Mouse (Mus musculus): ENCODE measurements around the gene Fanci. TPM values are rescaled to one million over a fixed set of nuclear protein-coding genes. Genes with fewer than 3 reads are reported as not detected.

The Fanci gene
- polyA plus RNA-seq, 1 experiment from 2014 or later, result 10.6 TPM

DNA sequence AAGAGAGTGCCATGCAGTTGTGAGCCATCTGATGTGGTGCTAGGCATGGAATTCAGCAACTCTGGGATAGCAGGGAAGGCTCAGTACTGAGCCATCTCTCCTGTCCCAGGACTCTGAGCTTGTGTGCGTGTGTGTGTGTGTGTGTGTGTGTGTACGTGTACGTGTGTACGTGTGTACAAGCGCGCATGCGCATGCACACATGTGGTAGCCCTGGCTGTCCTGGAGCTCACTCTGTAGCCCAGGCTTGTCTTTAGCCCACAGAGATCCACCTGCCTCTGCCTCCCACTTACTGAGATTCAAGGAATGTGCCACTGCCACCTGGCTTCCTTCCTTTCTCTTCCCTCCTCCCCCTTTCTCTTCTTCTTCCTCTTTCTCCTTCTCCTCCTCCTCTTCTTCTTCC, 2.2 kb downstream of the Fanci start:
- Histone ChIP-seq H3K9me3 (replicated peaks; ENCODE audit: control insufficient read depth, low read length) (no peaks in the 10 kb centered on the region), H3K4me2 (no peak overlapping the region), H3K4me3 (ENCODE audit: low read depth, low read length) (no peak overlapping the region), H3K9ac (ENCODE audit: low read depth, low read length) (no peak overlapping the region), H3K27me3 (ENCODE audit: control insufficient read depth, insufficient read depth, low read length) (no peaks in the 10 kb centered on the region), H3K4me1 (ENCODE audit: control insufficient read depth, insufficient read depth, low read length) (no peaks in the 10 kb centered on the region), H3K27ac (ENCODE audit: low read depth, low read length) (no peak overlapping the region), H3K36me3 (ENCODE audit: control insufficient read depth, insufficient read depth, low read length) (no peaks in the 10 kb centered on the region)
- no peak for ATAC-seq (replicated peaks; ENCODE audit: insufficient number of reproducible peaks, low FRiP score, low TSS enrichment)
- WGBS (ENCODE audit: insufficient replicate concordance), result 95% methylated on average over 7 of the region's 7 CpGs

DNA sequence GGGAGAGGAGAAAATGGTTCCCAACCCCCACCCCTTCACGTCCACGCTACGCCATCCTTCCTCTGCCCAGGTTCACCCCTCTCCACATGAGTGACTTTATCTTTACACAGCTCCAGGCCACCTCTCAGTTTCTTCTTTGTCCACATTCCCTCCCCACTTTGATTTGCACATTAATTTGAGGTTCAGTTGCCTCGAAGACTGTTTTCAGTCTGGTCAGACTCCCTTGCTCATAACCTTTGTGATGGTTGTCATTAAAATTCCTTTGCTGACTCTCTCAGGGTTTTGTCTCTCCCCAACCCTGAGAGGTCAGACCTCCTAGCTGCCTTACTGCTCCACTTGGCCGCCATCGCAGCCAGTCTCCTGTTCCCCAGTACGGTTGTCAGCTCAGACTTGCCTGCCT, 2.9 kb downstream of the Fanci start:
- Histone ChIP-seq H3K4me1 (ENCODE audit: control insufficient read depth, insufficient read depth, low read length) (no peaks in the 10 kb centered on the region), H3K9ac (ENCODE audit: low read depth, low read length) (no peak overlapping the region), H3K36me3 (ENCODE audit: control insufficient read depth, insufficient read depth, low read length) (no peaks in the 10 kb centered on the region), H3K4me2 (no peak overlapping the region), H3K27ac (ENCODE audit: low read depth, low read length) (no peak overlapping the region), H3K9me3 (replicated peaks; ENCODE audit: control insufficient read depth, low read length) (no peaks in the 10 kb centered on the region), H3K27me3 (ENCODE audit: control insufficient read depth, insufficient read depth, low read length) (no peaks in the 10 kb centered on the region), H3K4me3 (ENCODE audit: low read depth, low read length) (no peak overlapping the region)
- ATAC-seq (replicated peaks; ENCODE audit: insufficient number of reproducible peaks, low FRiP score, low TSS enrichment), result no peak
- 81% methylated on average over 7 of the region's 7 CpGs for WGBS (ENCODE audit: insufficient replicate concordance)

GRCm38 (mm10) chr7:79395186-79395585, 3.5 kb downstream of the Fanci start:
- H3K4me3 ChIP-seq (ENCODE audit: low read depth, low read length), result no peak overlapping the region
- no peak overlapping the region for H3K9ac ChIP-seq (ENCODE audit: low read depth, low read length)
- ATAC-seq (replicated peaks; ENCODE audit: insufficient number of reproducible peaks, low FRiP score, low TSS enrichment), result no peak
- H3K4me1 ChIP-seq (ENCODE audit: control insufficient read depth, insufficient read depth, low read length), result no peaks in the 10 kb centered on the region
- WGBS (ENCODE audit: insufficient replicate concordance), result 75% methylated on average over 7 of the region's 7 CpGs
- H3K4me2 ChIP-seq, result no peak overlapping the region
- H3K9me3 ChIP-seq (replicated peaks; ENCODE audit: control insufficient read depth, low read length), result no peaks in the 10 kb centered on the region
- no peaks in the 10 kb centered on the region for H3K36me3 ChIP-seq (ENCODE audit: control insufficient read depth, insufficient read depth, low read length)
- no peaks in the 10 kb centered on the region for H3K27me3 ChIP-seq (ENCODE audit: control insufficient read depth, insufficient read depth, low read length)
- no peak overlapping the region for H3K27ac ChIP-seq (ENCODE audit: low read depth, low read length)

- no peak overlapping the region for H3K9ac ChIP-seq (ENCODE audit: low read depth, low read length)
- no peaks in the 10 kb centered on the region for H3K27me3 ChIP-seq (ENCODE audit: control insufficient read depth, insufficient read depth, low read length)
- H3K4me2 ChIP-seq, result no peak overlapping the region
- H3K4me3 ChIP-seq (ENCODE audit: low read depth, low read length), result no peak overlapping the region
- no peaks in the 10 kb centered on the region for H3K4me1 ChIP-seq (ENCODE audit: control insufficient read depth, insufficient read depth, low read length)
- 77% methylated on average over 10 of the region's 10 CpGs for WGBS (ENCODE audit: insufficient replicate concordance)
- H3K9me3 ChIP-seq (replicated peaks; ENCODE audit: control insufficient read depth, low read length), result no peaks in the 10 kb centered on the region
- no peak for ATAC-seq (replicated peaks; ENCODE audit: insufficient number of reproducible peaks, low FRiP score, low TSS enrichment)
- H3K36me3 ChIP-seq (ENCODE audit: control insufficient read depth, insufficient read depth, low read length), result no peaks in the 10 kb centered on the region
- H3K27ac ChIP-seq (ENCODE audit: low read depth, low read length), result no peak overlapping the region
Measured at GRCm38 (mm10) chr7:79397446-79397963, 5.8 kb downstream of the Fanci start.

GRCm38 (mm10) chr7:79398426-79398825, 6.7 kb downstream of the Fanci start:
- Histone ChIP-seq H3K27me3 (ENCODE audit: control insufficient read depth, insufficient read depth, low read length) (no peaks in the 10 kb centered on the region), H3K4me2 (no peak overlapping the region), H3K4me3 (ENCODE audit: low read depth, low read length) (no peak overlapping the region), H3K27ac (ENCODE audit: low read depth, low read length) (no peak overlapping the region), H3K36me3 (ENCODE audit: control insufficient read depth, insufficient read depth, low read length) (no peaks in the 10 kb centered on the region), H3K4me1 (ENCODE audit: control insufficient read depth, insufficient read depth, low read length) (no peaks in the 10 kb centered on the region), H3K9me3 (replicated peaks; ENCODE audit: control insufficient read depth, low read length) (no peaks in the 10 kb centered on the region), H3K9ac (ENCODE audit: low read depth, low read length) (no peak overlapping the region)
- WGBS (ENCODE audit: insufficient replicate concordance), result 82% methylated on average over 8 of the region's 8 CpGs
- ATAC-seq (replicated peaks; ENCODE audit: insufficient number of reproducible peaks, low FRiP score, low TSS enrichment), result no peak

GRCm38 (mm10) chr7:79398971-79399370, 7.2 kb downstream of the Fanci start:
- Histone ChIP-seq H3K27me3 (ENCODE audit: control insufficient read depth, insufficient read depth, low read length) (no peaks in the 10 kb centered on the region), H3K9ac (ENCODE audit: low read depth, low read length) (no peak overlapping the region), H3K4me3 (ENCODE audit: low read depth, low read length) (no peak overlapping the region), H3K4me1 (ENCODE audit: control insufficient read depth, insufficient read depth, low read length) (no peaks in the 10 kb centered on the region), H3K36me3 (ENCODE audit: control insufficient read depth, insufficient read depth, low read length) (no peaks in the 10 kb centered on the region), H3K4me2 (no peak overlapping the region), H3K9me3 (replicated peaks; ENCODE audit: control insufficient read depth, low read length) (no peaks in the 10 kb centered on the region), H3K27ac (ENCODE audit: low read depth, low read length) (no peak overlapping the region)
- no peak for ATAC-seq (replicated peaks; ENCODE audit: insufficient number of reproducible peaks, low FRiP score, low TSS enrichment)
- 68% methylated on average over 12 of the region's 12 CpGs for WGBS (ENCODE audit: insufficient replicate concordance)

GRCm38 (mm10) chr7:79400296-79400695, 8.6 kb downstream of the Fanci start:
- H3K27me3 ChIP-seq (ENCODE audit: control insufficient read depth, insufficient read depth, low read length), result no peaks in the 10 kb centered on the region
- 74% methylated on average over 3 of the region's 3 CpGs for WGBS (ENCODE audit: insufficient replicate concordance)
- H3K9ac ChIP-seq (ENCODE audit: low read depth, low read length), result no peak overlapping the region
- H3K4me1 ChIP-seq (ENCODE audit: control insufficient read depth, insufficient read depth, low read length), result no peaks in the 10 kb centered on the region
- ATAC-seq (replicated peaks; ENCODE audit: insufficient number of reproducible peaks, low FRiP score, low TSS enrichment), result no peak
- H3K27ac ChIP-seq (ENCODE audit: low read depth, low read length), result no peak overlapping the region
- H3K9me3 ChIP-seq (replicated peaks; ENCODE audit: control insufficient read depth, low read length), result no peaks in the 10 kb centered on the region
- no peak overlapping the region for H3K4me2 ChIP-seq
- H3K4me3 ChIP-seq (ENCODE audit: low read depth, low read length), result no peak overlapping the region
- no peaks in the 10 kb centered on the region for H3K36me3 ChIP-seq (ENCODE audit: control insufficient read depth, insufficient read depth, low read length)

DNA sequence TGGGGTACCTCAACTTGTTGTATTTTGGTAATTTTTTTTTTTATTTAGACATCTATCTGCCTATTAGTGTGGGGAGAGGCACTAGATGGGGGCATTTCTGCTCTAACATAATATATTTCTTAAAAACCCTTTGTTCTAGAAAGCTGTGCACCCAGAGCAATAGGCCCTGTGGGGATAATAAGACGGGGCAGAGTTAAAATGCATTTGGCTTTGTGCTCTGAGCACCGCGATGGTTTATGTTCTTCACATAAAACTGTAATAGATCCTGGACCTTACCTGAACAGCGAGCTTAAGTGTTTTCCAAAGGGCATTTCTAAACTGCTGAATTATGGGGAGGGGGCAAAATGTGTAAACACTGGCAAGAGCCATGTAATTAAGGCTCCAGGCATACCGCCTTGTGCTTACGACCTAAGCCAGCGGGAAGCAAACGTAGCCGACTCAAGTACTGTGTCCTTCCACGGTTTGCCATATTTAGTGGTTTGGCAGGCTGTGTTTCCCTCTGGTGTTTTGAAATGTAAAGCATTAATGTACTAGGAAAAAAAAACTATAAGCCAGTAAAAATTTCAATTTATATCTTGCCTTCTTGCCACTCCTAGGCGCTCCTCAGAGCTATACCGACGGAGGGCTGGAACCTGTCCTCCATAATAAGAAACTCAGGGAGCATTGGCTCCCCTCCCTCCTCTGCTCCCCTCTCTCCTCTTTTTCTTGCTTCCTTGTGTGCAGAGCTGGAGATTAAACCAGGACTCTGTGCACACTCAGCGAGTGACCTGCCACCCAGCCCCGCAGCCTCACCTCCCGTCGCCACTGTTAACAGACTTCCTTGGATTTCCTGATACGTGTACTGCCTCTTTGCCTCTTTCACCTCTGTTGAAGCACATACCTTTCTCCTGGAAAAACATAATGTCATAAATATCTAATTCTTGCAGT, 23.0 kb downstream of the Fanci start:
- WGBS (ENCODE audit: insufficient replicate concordance), result 88% methylated on average over 18 of the region's 18 CpGs
- H3K27ac ChIP-seq (ENCODE audit: low read depth, low read length), result no peak overlapping the region
- no peak for ATAC-seq (replicated peaks; ENCODE audit: insufficient number of reproducible peaks, low FRiP score, low TSS enrichment)

DNA sequence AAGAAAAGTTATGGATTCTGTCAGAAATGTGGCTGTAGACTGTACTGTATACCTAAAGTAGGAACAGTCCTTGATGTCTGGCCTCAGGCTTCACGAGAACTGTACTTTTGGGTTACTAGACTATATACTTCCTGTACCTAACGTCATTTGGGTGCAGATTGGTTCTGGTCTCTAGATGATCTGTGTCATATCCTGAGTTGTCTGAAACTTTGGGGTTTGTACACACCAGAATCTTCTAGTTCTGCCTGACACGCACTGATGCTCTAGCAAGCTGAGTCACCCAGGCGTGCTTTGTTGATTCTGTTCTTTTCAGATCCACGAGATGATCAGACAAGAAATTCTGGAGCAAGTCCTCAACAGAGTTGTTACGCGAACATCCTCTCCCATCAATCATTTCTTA, 28.2 kb downstream of the Fanci start:
- H3K27ac ChIP-seq (ENCODE audit: low read depth, low read length), result no peak overlapping the region
- H3K4me1 ChIP-seq (ENCODE audit: control insufficient read depth, insufficient read depth, low read length), result no peaks in the 10 kb centered on the region
- H3K36me3 ChIP-seq (ENCODE audit: control insufficient read depth, insufficient read depth, low read length), result no peaks in the 10 kb centered on the region
- ATAC-seq (replicated peaks; ENCODE audit: insufficient number of reproducible peaks, low FRiP score, low TSS enrichment), result no peak
- no peak overlapping the region for H3K9ac ChIP-seq (ENCODE audit: low read depth, low read length)
- H3K4me3 ChIP-seq (ENCODE audit: low read depth, low read length), result no peak overlapping the region
- no peaks in the 10 kb centered on the region for H3K27me3 ChIP-seq (ENCODE audit: control insufficient read depth, insufficient read depth, low read length)
- H3K4me2 ChIP-seq, result no peak overlapping the region
- H3K9me3 ChIP-seq (replicated peaks; ENCODE audit: control insufficient read depth, low read length), result no peaks in the 10 kb centered on the region
- WGBS (ENCODE audit: insufficient replicate concordance), result 90% methylated on average over 7 of the region's 7 CpGs

More for the DNA sequence above, 23.0 kb downstream of the Fanci start:
- H3K27me3 ChIP-seq (ENCODE audit: control insufficient read depth, insufficient read depth, low read length), result no peaks in the 10 kb centered on the region
- no peaks in the 10 kb centered on the region for H3K4me1 ChIP-seq (ENCODE audit: control insufficient read depth, insufficient read depth, low read length)
- H3K9ac ChIP-seq (ENCODE audit: low read depth, low read length), result no peak overlapping the region
- no peak overlapping the region for H3K4me2 ChIP-seq
- no peak overlapping the region for H3K4me3 ChIP-seq (ENCODE audit: low read depth, low read length)
- H3K36me3 ChIP-seq (ENCODE audit: control insufficient read depth, insufficient read depth, low read length), result no peaks in the 10 kb centered on the region
- H3K9me3 ChIP-seq (replicated peaks; ENCODE audit: control insufficient read depth, low read length), result no peaks in the 10 kb centered on the region

Data from heart, embryonic 11.5 days (tissue).